Mouse (Mus musculus) myocyte (in vitro differentiated cells): Measurements from ENCODE around the gene Lhx5.

ENCODE experiments used
- MAX ChIP-seq: IDR thresholded peaks from one replicate; pipeline ENCODE4 v1.6.1; 2011; ENCODE audit warnings: low read depth, mild to moderate bottlenecking, control low read depth
- POLR2AphosphoS2 ChIP-seq: IDR thresholded peaks from one replicate; pipeline ENCODE4 v1.6.1; 2011; ENCODE audit warnings: low read depth, control low read depth; ENCODE audit not compliant: insufficient read length
- SRF ChIP-seq: IDR thresholded peaks from one replicate; pipeline ENCODE4 v1.6.1; 2011; ENCODE audit warnings: low read depth; ENCODE audit not compliant: control insufficient read depth, insufficient read length
- USF1 ChIP-seq: IDR thresholded peaks from one replicate; pipeline ENCODE4 v1.6.1; 2011; ENCODE audit warnings: low read depth, mild to moderate bottlenecking, control low read depth, moderate library complexity

DNA sequence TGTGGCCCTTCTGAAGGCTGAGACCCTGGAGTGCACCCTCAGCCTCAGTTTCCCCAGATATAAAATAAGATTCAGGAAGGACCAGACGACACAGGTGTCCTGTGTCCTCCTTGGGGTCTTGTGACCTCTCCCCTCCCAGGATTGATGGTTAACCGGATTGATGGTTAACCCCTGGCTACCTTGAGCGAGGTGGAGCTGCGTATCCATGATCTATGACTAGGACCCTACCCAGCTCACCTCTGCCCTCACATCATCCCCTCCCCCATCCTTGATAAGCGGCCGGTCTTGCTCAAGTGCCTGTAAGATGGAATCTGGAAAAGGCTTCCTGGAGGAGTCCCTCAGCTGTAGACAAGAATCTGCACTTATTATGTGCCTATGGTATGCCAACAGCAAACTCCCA, 37.3 kb downstream of the Lhx5 start:
- TF ChIP-seq POLR2AphosphoS2, result no peak
- TF ChIP-seq USF1, result no peak
- TF ChIP-seq SRF, result no peak
- TF ChIP-seq MAX, result no peak
